Mouse (Mus musculus) hindbrain, postnatal 0 days (tissue): ENCODE results near the gene Hivep3. TPM values are rescaled to one million over a fixed set of nuclear protein-coding genes. Genes with fewer than 3 reads are reported as not detected.
A peak's percentile ranks its signal among the peaks of the same experiment; 100 is the strongest.

Experiments used
- ATAC-seq: fragments of 200-750 bp; cut with Nextera tagmentation; 2 replicates; pipeline ENCODE4 v1.8.0; 2017; ENCODE audit warnings: mild to moderate bottlenecking, moderate TSS enrichment, moderate library complexity
- DNase-seq: peaks from one replicate; pipeline ENCODE4 v3.0.0-alpha.2; 2015; ENCODE audit warnings: low spot score
- H3K27ac ChIP-seq: fragments of 300-500 bp; sonication (generic); 2 replicates; pipeline ENCODE4 v1.5.1; 2014; ENCODE audit warnings: mild to moderate bottlenecking
- H3K27me3 ChIP-seq: fragments of 300-500 bp; sonication (generic); 2 replicates; pipeline ENCODE4 v1.6.1; 2014; ENCODE audit warnings: low read length, mixed read lengths; ENCODE audit not compliant: insufficient read depth
- H3K36me3 ChIP-seq: fragments of 300-500 bp; sonication (generic); 2 replicates; pipeline ENCODE4 v1.6.1; 2014; ENCODE audit warnings: low read length, mixed read lengths; ENCODE audit not compliant: insufficient read depth
- H3K4me1 ChIP-seq: fragments of 300-500 bp; sonication (generic); 2 replicates; pipeline ENCODE4 v1.6.1; 2014; ENCODE audit warnings: antibody characterized with exemption, low read length, mixed read lengths; ENCODE audit not compliant: insufficient read depth
- H3K4me2 ChIP-seq: fragments of 300-500 bp; sonication (generic); 2 replicates; pipeline ENCODE4 v1.6.1; 2014; ENCODE audit warnings: low read depth, mild to moderate bottlenecking, low read length, moderate library complexity, mixed read lengths
- H3K4me3 ChIP-seq: fragments of 300-500 bp; sonication (generic); 2 replicates; pipeline ENCODE4 v1.5.1; 2014; ENCODE audit warnings: low read length
- H3K9ac ChIP-seq: fragments of 300-500 bp; sonication (generic); replicated peaks from 2 replicates; pipeline ENCODE4 v1.6.1; 2014; ENCODE audit warnings: mild to moderate bottlenecking, low read length, moderate library complexity, mixed read lengths
- H3K9me3 ChIP-seq: fragments of 300-500 bp; sonication (generic); 2 replicates; pipeline ENCODE4 v1.6.1; 2016; ENCODE audit warnings: low read length, mixed read lengths
- CTCF ChIP-seq: IDR thresholded peaks from 2 replicates; pipeline ENCODE4 v1.5.1; 2016; ENCODE audit warnings: antibody characterized with exemption, control low read depth, low read depth
- WGBS: fragments of 180-500 bp; shearing (Covaris S2); extraction: QIAGEN DNeasy Blood & Tissue Kit; methylation state at CpG from one replicate; pipeline ENCODE4 v1.1.7; 2014; 5-methylcytosine and 5-hydroxymethylcytosine counted together
- polyA plus RNA-seq: library from polyadenylated mRNA; unstranded; fragments of >200 nt; fragmentation: Nextera tagmentation; extraction: Ambion mirVana; gene quantifications from 2 replicates; pipeline ENCODE4 v1.2.1, GENCODE M21; 2015
- total RNA-seq: library from RNA; depleted of rRNA; stranded (reverse); fragments of >200 nt; gene quantifications from 2 replicates; pipeline ENCODE4 v1.2.3, GENCODE M21; 2014

Gene Hivep3
- total and polyA plus RNA-seq, 2 experiments from 2014 or later: 11.0 to 15.1 TPM

DNA sequence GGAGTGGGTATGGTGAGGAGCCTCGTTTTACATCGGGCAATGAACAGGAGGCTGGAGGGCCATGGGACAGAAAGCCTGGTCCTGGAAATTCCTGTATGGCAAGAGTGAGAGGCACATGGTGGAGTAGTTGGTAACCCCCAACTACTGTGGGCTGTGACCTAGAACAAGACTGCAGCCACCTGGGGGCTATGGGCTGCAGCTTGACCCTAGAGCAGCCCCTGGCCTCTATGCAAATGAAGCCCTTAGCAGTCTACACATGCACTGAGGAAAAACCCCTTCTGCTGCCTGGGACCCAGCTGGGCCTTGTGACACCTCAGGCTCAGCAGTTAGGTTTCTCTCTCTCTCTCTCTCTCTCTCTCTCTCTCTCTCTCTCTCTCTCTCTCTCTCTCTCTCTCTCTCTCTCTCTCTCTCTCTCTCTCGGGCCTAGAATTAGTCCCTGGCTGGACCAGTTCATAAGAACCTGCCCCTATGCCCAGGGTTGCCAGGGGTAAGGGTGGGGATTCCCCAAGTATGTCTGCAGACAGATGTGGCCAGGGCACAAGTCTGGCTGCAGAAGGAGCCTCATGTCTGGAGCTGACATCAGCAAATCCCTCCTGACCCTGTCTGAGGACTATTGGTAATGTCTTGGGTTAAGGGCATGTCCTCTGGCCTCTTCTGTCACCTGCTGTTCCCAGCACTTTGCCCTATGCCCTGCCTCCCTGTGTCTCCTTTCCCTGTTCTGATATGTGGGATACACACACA lies 243.0 kb downstream of the Hivep3 start:
- H3K4me2 ChIP-seq: no peak overlapping the region
- ATAC-seq: no peak

DNA sequence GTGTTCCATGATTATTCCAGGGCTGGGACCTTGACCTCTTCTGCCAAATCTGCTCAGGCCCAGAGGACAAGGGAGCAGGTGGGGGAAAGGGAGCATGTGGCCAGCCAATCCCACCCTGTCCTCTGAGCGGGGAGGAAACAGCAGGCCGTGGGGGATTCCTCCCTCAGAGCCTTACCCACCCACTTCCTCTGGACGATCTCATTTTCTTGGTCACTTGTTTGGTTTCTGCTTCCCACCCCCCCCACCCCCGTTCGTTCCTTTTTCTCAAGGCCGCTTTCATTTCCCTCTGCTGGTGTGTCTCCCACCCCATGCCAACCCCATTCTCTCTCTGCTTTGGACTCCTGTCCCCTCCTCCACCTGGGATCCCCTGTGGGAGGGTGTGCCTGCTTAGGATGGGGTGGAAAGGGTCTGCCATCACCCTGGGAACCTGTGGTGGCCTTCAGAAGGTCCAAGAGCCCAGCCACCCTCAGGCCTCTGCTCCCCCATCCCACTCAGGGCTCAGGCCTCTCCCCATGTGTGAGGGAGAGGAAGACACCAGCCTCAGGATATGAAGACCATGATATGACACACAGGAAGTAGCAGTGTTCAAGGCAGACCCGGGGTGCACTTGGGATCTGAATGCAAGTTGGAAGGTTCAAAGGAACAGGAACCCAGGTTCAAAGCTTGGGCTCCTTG lies 244.4 kb downstream of the Hivep3 start:
- Histone ChIP-seq H3K9me3 (no peaks in the 10 kb centered on the region), H3K4me3 (no peak overlapping the region), H3K27me3 (no peaks in the 10 kb centered on the region), H3K4me1 (0 out of 2 replicates have a peak, but pooled peaks cover 3% of the 10 kb centered on the region), H3K9ac (no peak overlapping the region), H3K4me2 (no peak overlapping the region), H3K27ac (no peak overlapping the region), H3K36me3 (no peaks in the 10 kb centered on the region)
- ATAC-seq (no peak), DNase-seq (no peak)
- no peak for TF ChIP-seq CTCF
- 90% methylated on average over 7 of the region's 7 CpGs for WGBS

More for the DNA sequence above, 243.0 kb downstream of the Hivep3 start:
- H3K27ac ChIP-seq: no peak overlapping the region
- H3K9ac ChIP-seq: no peak overlapping the region
- H3K4me3 ChIP-seq: no peak overlapping the region
- 17% methylated on average over 3 of the region's 3 CpGs for WGBS
- DNase-seq: no peak
- no peaks in the 10 kb centered on the region for H3K36me3 ChIP-seq
- H3K4me1 ChIP-seq: 0 out of 2 replicates have a peak, but pooled peaks cover 3% of the 10 kb centered on the region
- no peaks in the 10 kb centered on the region for H3K27me3 ChIP-seq
- H3K9me3 ChIP-seq: no peaks in the 10 kb centered on the region
- TF ChIP-seq CTCF: no peak

DNA sequence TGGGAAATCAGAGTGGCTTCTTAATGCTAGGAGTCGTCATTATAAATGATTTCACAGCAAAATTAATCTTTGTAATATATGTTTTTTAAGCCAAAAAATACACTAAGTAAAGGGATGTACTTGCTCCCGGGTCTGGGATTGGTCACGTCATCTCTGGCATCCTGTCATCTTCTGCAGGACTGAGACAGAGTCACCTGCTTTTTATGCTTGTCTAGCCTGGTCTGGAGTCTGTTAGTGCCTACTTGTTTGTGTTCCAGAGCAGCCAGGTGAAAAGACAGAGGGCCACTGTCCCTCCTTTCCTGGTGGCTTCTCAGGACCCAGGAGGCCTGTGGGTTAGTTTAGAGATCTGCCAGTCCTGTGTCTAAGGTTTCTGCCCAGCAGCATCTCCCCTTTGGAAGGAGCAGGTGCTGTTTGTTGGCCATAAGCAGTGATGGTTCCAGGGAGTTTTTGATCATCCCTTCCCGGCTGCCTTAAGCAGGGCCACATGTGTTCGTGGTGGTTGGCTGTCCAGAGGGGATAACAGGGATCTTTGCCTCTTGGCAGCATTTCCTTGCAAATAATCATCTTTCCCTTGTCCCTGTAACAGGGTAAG lies 245.8 kb downstream of the Hivep3 start:
- Histone ChIP-seq H3K27ac (no peak overlapping the region), H3K4me3 (no peak overlapping the region), H3K4me2 (no peak overlapping the region), H3K9me3 (no peaks in the 10 kb centered on the region), H3K36me3 (no peaks in the 10 kb centered on the region), H3K4me1 (no peaks in the 10 kb centered on the region), H3K27me3 (no peaks in the 10 kb centered on the region), H3K9ac (no peak overlapping the region)
- TF ChIP-seq CTCF: no peak
- ATAC-seq: no peak
- no peak for DNase-seq
- WGBS: 62% methylated on average over 5 of the region's 5 CpGs

DNA sequence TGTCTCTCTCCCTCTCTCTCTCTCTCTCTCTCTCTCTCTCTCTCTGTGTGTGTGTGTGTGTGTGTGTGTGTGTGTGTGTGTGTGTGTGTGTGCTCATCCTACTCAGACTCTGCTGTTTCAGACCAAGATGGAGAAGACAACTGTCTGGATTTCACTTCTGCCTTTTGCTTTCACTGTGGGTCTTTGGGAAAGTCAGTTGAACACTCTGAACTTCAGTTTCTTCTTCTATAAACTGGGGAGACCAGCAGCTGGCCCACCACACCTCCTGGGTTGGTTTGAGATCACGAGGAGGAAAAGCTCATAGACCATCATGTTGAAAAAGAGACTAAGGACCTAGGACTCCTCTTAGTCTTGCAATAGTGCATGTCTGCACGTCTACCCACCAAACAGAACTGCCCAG lies 246.3 kb downstream of the Hivep3 start:
- no peaks in the 10 kb centered on the region for H3K27me3 ChIP-seq
- WGBS: 75% methylated on average over 2 of the region's 2 CpGs
- no peak overlapping the region for H3K9ac ChIP-seq
- H3K36me3 ChIP-seq: no peaks in the 10 kb centered on the region
- no peaks in the 10 kb centered on the region for H3K4me1 ChIP-seq
- H3K4me3 ChIP-seq: no peak overlapping the region
- H3K27ac ChIP-seq: no peak overlapping the region
- H3K4me2 ChIP-seq: no peak overlapping the region
- no peak for TF ChIP-seq CTCF
- no peaks in the 10 kb centered on the region for H3K9me3 ChIP-seq
- DNase-seq: no peak
- ATAC-seq: no peak

DNA sequence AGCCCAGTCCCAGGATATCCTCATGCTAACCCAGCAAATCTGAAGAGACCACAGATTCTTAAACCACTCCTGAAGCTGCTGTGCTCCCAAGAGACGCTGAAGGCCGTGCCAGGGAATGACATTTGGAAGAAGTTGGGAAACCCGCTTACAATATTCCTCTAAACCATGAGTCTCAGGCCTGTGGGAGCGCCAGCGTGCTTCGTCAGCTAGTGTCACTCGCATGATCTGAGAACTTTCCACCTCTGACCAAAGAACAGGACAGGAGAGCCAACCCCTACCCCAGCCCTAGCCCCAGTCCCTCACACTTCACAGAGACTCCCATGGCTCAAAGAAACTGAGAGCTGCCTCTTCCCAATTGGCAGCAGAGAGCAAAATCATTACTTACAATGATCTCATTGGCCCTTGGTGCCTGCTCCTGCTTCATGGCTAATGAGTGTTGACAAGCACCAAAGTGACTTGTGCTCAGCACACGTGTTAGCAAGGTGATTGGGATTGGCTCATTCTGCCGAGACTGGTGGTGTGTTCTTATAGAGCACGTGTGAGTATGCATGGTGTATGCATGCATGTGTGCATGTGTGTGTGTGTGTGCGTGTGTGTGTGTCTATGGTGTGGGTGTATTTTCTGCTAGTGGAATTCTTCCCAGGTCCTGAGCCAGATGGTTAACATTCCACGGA lies 247.6 kb downstream of the Hivep3 start:
- DNase-seq: peak; percentile 31
- peak; percentile 50 for ATAC-seq
- no peak overlapping the region for H3K27ac ChIP-seq

DNA sequence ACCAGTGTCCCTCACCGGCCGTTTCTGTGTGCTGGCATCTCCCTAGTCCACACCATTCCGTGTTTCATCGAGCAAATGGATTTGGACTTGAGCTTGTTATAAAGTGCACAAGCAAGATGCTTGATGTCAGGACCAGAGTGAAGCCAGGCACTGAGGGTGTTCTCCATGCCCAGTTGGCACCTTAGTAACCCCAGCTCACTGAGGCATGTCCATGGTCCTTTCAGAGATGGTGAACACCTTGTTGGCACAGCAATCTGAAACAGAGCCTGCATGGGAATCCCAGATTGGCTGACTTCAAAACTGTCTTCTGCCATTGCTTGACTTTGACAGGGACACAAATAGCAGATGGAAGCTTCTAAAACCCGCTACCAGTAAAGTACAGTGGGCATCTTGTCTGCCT lies 252.5 kb downstream of the Hivep3 start:
- Histone ChIP-seq H3K36me3 (no peaks in the 10 kb centered on the region), H3K9ac (no peak overlapping the region), H3K4me1 (peaks cover 32% of the 10 kb centered on the region), H3K9me3 (no peaks in the 10 kb centered on the region), H3K27ac (peak overlapping the region; percentile 77), H3K4me3 (no peak overlapping the region), H3K4me2 (no peak overlapping the region), H3K27me3 (no peaks in the 10 kb centered on the region; the same call in 1 of the 2 replicates)
- TF ChIP-seq CTCF: no peak
- WGBS: 69% methylated on average over 5 of the region's 5 CpGs
- DNase-seq (no peak), ATAC-seq (no peak)

More for the DNA sequence above, 247.6 kb downstream of the Hivep3 start:
- Histone ChIP-seq H3K9ac (no peak overlapping the region), H3K4me3 (no peak overlapping the region), H3K4me1 (peaks cover under 1% of the 10 kb centered on the region), H3K4me2 (no peak overlapping the region), H3K36me3 (no peaks in the 10 kb centered on the region), H3K9me3 (no peaks in the 10 kb centered on the region), H3K27me3 (no peaks in the 10 kb centered on the region)
- WGBS: 72% methylated on average over 12 of the region's 12 CpGs
- TF ChIP-seq CTCF: no peak
